Mouse (Mus musculus) adrenal gland, adult 2 months (tissue): ENCODE measurements around the gene Lmbrd1. TPM values are rescaled to one million over a fixed set of nuclear protein-coding genes. Genes with fewer than 3 reads are reported as not detected.
"Not testable (repeated sequence)": the region's sequence is repeated elsewhere in the genome, so short reads cannot be mapped to it uniquely, and the experiment has no call there.

Source experiments
- DNase-seq: peaks from one replicate; pipeline ENCODE4 v3.0.0; 2021
- polyA plus RNA-seq: library from polyadenylated mRNA; depleted of rRNA; stranded (reverse); fragments of >200 nt; gene quantifications from 2 replicates; pipeline ENCODE4 v1.2.3, GENCODE M21; 2012; rRNA removed
- total RNA-seq, 2 experiments: library from RNA; stranded (reverse); gene quantifications; 2 replicates each; pipeline ENCODE4 v1.2.3; 2021

The Lmbrd1 gene
- total and polyA plus RNA-seq, 3 experiments, result 8.3 to 80.9 (median 78.3) TPM

GRCm38 (mm10) chr1:24720209-24720608 is 41.8 kb downstream of the Lmbrd1 start:
- DNase-seq, result no peak

- no peak for DNase-seq
Measured at GRCm38 (mm10) chr1:24729784-24730183, 51.4 kb downstream of the Lmbrd1 start.

- DNase-seq, result no peak
Measured at GRCm38 (mm10) chr1:24732286-24732685, 53.9 kb downstream of the Lmbrd1 start.

GRCm38 (mm10) chr1:24734866-24735265 is 56.4 kb downstream of the Lmbrd1 start:
- DNase-seq, result no peak

- no peak for DNase-seq
Measured at GRCm38 (mm10) chr1:24740903-24741302, 62.5 kb downstream of the Lmbrd1 start.

- DNase-seq, result no peak
Measured at GRCm38 (mm10) chr1:24741552-24741951, 63.1 kb downstream of the Lmbrd1 start.

GRCm38 (mm10) chr1:24743191-24743924 is 64.9 kb downstream of the Lmbrd1 start:
- DNase-seq, result no peak

- no peak for DNase-seq
Measured at GRCm38 (mm10) chr1:24752715-24753114, 74.3 kb downstream of the Lmbrd1 start.

GRCm38 (mm10) chr1:24758516-24758915 is 80.1 kb downstream of the Lmbrd1 start:
- no peak for DNase-seq

GRCm38 (mm10) chr1:24766466-24766865 is 88.0 kb downstream of the Lmbrd1 start:
- DNase-seq, result no peak

- not testable (repeated sequence) for DNase-seq
Measured at GRCm38 (mm10) chr1:24767197-24767596, 88.8 kb downstream of the Lmbrd1 start.

- no peak for DNase-seq
Measured at GRCm38 (mm10) chr1:24773642-24774041, 95.2 kb downstream of the Lmbrd1 start.

GRCm38 (mm10) chr1:24776576-24776975 is 98.1 kb downstream of the Lmbrd1 start:
- no peak for DNase-seq

- no peak for DNase-seq
Measured at GRCm38 (mm10) chr1:24793168-24793567, 114.7 kb downstream of the Lmbrd1 start.

- DNase-seq, result not testable (repeated sequence)
Measured at GRCm38 (mm10) chr1:24807971-24808370, 129.5 kb downstream of the Lmbrd1 start.

Other genes starting within 250 kb of the Lmbrd1 start
- gene Col19a1, start 91.2 kb upstream of the Lmbrd1 start, total RNA-seq, result under 1 TPM in 1 of 2 experiments, not detected in 1; 0.07 TPM
- gene Col19a1, start 91.2 kb upstream of the Lmbrd1 start, polyA plus RNA-seq, result not detected in 2 replicates